Mouse (Mus musculus) small intestine, adult 2 months (tissue): ENCODE measurements around the gene Cd164l2.

Experiments used
- CTCF ChIP-seq: fragments of 200-500 bp; IDR thresholded peaks from 2 replicates; pipeline ENCODE4 v1.5.1; 2012; ENCODE audit warnings: low read depth, mild to moderate bottlenecking, control low read depth, inconsistent platforms, low read length, moderate library complexity, mixed read lengths; ENCODE audit not compliant: insufficient replicate concordance, insufficient read length; ENCODE audit errors: extremely low read depth
- POLR2A ChIP-seq: fragments of 200-500 bp; IDR thresholded peaks from 2 replicates; pipeline ENCODE4 v1.6.1; 2012; ENCODE audit warnings: low read depth, mild to moderate bottlenecking, control low read depth, inconsistent platforms, low read length, moderate library complexity

DNA sequence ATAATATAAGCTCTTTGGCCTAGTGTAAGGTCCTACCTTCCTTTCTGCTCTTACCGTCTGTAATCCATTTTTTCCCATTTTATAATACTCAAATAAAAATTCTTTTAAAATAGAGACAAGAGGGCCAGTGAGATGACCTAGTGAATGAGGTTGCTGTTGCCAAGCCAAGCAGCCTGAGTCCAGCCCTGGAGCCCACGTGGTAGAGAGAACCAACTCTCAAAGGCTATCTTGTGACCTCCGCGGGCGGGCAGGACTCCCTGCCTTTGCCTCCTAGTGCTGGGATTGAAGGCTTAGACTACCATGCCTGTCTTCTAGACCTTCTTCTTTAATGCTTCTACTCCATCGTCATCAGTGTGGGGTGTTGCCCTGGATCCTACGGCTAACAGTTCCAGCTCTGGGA, 32.7 kb upstream of the Cd164l2 start:
- no peak for TF ChIP-seq CTCF
- TF ChIP-seq POLR2A: no peak
